Mouse (Mus musculus) mesoderm, embryonic 11.5 days (tissue): ENCODE measurements at regions not wholly inside any gene's neighbourhood (a gene's known extent, or its start where the extent isn't known, plus 50 kb on each side); places are given as distances from the start of the nearest gene placed in this dataset.

ENCODE experiments used
- DNase-seq: peaks from one replicate; pipeline ENCODE4 v3.0.0-alpha.2; 2012; ENCODE audit warnings: low read depth, low spot score

GRCm38 (mm10) chr4:122781717-122782116 lies 54.3 kb upstream of the Ppt1 start:
- peak; percentile 3 for DNase-seq
